ENCODE assay signal across 7 mouse cellular contexts in the genomic region with DNA sequence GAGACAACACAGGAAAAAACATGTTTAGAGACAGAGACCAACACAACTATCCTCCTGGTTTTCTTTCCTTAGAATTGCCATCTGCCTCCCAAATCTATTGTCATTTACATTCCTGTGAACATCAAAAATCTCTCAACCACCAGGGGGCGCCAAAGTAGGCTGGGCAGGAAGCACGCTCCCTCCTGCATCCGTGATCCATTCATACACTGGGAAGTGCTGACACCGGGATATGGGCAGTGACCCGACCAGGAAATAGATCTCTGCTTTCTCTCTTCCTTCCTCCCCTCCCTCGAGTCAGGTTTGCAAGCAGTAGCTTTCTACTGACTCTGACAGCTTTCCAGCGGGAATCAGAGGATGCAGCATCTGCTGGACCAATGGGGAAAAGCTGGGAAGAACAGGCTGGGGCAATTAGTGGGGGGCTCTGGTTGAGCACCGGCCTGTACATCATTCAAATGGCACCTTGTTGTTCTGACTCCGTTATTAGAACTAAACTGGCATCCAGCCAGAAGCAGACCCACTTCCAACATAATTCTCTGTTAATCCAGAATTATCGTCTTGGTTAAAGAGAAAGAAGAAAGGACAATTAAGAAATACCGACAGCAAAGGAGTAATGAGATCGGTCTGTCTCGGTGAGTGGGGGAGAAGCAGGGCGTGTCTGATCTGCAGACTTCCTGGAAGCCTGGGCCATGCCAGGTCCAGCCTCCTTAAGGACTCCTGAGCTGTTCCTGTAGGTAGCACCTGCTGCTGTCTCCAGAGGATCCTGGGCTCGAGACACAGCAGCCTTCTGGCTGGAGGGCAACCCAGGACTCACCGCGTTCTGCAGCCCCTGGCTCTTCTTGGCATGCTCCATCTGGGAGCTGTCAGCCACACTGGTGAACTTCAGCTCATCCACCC. TPM values are rescaled to one million over a fixed set of nuclear protein-coding genes. Genes with fewer than 3 reads are reported as not detected.
DNase-seq lines count a peak whose midpoint lies in the region; ATAC-seq lines count a peak whose summit lies in the region.

No protein-coding gene starts in this region.

- ATAC-seq in granulocyte monocyte progenitor cell, adult 5-6 weeks (replicated peaks; ENCODE audit: poor library complexity, severe bottlenecking), result peak; percentile 47; the same call in 1 of the 2 replicates

- DNase-seq in A20 (ENCODE audit: low read depth, low spot score) (peak; percentile 55), ES-CJ7 (ENCODE audit: low read depth, low spot score) (peak; percentile 86)
- peak; percentile 39 to 56 for DNase-seq in cerebellum, postnatal 4 days (ENCODE audit: low spot score in 2 of 2)
- peak; percentile 89 for DNase-seq in kidney, postnatal 10 days
- peak; percentile 62 to 69 for DNase-seq in lung, adult 18-20 months
- DNase-seq in retina, postnatal 7 days (ENCODE audit: low read depth, low spot score), result peak; percentile 53

RNA-seq across cellular contexts. Expression of a gene that starts 33.1 kb away (rescaled TPM):
- 1.1 TPM in 1 of 2 replicates, not detected in the other for total RNA-seq in granulocyte monocyte progenitor cell, adult 5-6 weeks (2014; fragmentation: Nextera tagmentation)
- total RNA-seq in granulocyte monocyte progenitor cell, adult 5-6 weeks (2017), result 0.78 and 0.98 TPM in 2 replicates

RNA-seq across cellular contexts. Expression of a gene that starts 40.2 kb away (rescaled TPM):
- 72.3 and 86.7 TPM in 2 replicates for total RNA-seq in granulocyte monocyte progenitor cell, adult 5-6 weeks (2014; fragmentation: Nextera tagmentation)
- total RNA-seq in granulocyte monocyte progenitor cell, adult 5-6 weeks (2017), result 42.4 and 43.4 TPM in 2 replicates

Comparison
In these comparisons a context has a peak if more than half of its experiments do, and no peak if none do; other contexts are left out.
1. Peak in every context shown above with its lines: DNase-seq and ATAC-seq.